Mouse (Mus musculus) neural tube, embryonic 15.5 days (tissue): Measurements from ENCODE around the gene Fam129a. TPM values are rescaled to one million over a fixed set of nuclear protein-coding genes. Genes with fewer than 3 reads are reported as not detected.
"Not testable (repeated sequence)": the region's sequence is repeated elsewhere in the genome, so short reads cannot be mapped to it uniquely, and the experiment has no call there.

Experiments used
- ATAC-seq: fragments of 200-750 bp; cut with Nextera tagmentation; 2 replicates; pipeline ENCODE4 v1.8.0; 2017; ENCODE audit warnings: mild to moderate bottlenecking, moderate TSS enrichment, moderate library complexity; ENCODE audit not compliant: low FRiP score
- H3K27ac ChIP-seq: fragments of 300-500 bp; sonication (generic); replicated peaks from 2 replicates; pipeline ENCODE4 v1.5.1; 2015; ENCODE audit warnings: mild to moderate bottlenecking, inconsistent platforms
- H3K27me3 ChIP-seq: fragments of 300-500 bp; sonication (generic); replicated peaks from 2 replicates; pipeline ENCODE4 v1.6.1; 2015; ENCODE audit warnings: inconsistent platforms
- H3K36me3 ChIP-seq: fragments of 300-500 bp; sonication (generic); 2 replicates; pipeline ENCODE4 v1.6.1; 2015; ENCODE audit warnings: inconsistent platforms
- H3K4me1 ChIP-seq: fragments of 300-500 bp; sonication (generic); 2 replicates; pipeline ENCODE4 v1.6.1; 2015; ENCODE audit warnings: inconsistent platforms
- H3K4me2 ChIP-seq: fragments of 300-500 bp; sonication (generic); 2 replicates; pipeline ENCODE4 v1.6.1; 2015; ENCODE audit warnings: inconsistent platforms, mild to moderate bottlenecking, moderate library complexity
- H3K4me3 ChIP-seq: fragments of 300-500 bp; sonication (generic); replicated peaks from 2 replicates; pipeline ENCODE4 v1.5.1; 2015; ENCODE audit warnings: mild to moderate bottlenecking, inconsistent platforms
- H3K9ac ChIP-seq: fragments of 300-500 bp; sonication (generic); replicated peaks from 2 replicates; pipeline ENCODE4 v1.6.1; 2015; ENCODE audit warnings: mild to moderate bottlenecking, inconsistent platforms
- H3K9me3 ChIP-seq: fragments of 300-500 bp; sonication (generic); replicated peaks from 2 replicates; pipeline ENCODE4 v1.6.1; 2016; ENCODE audit warnings: inconsistent platforms
- WGBS: fragments of 180-500 bp; shearing (Covaris S2); methylation state at CpG from one replicate; pipeline ENCODE4 v1.1.7; 2015; ENCODE audit warnings: mixed read lengths; 5-methylcytosine and 5-hydroxymethylcytosine counted together
- polyA plus RNA-seq: library from polyadenylated mRNA; unstranded; fragments of >200 nt; fragmentation: Nextera tagmentation; extraction: Ambion mirVana; gene quantifications from 2 replicates; pipeline ENCODE4 v1.2.1, GENCODE M21; 2015

Gene Fam129a
- polyA plus RNA-seq, 1 experiment from 2014 or later = 3.6 TPM

DNA sequence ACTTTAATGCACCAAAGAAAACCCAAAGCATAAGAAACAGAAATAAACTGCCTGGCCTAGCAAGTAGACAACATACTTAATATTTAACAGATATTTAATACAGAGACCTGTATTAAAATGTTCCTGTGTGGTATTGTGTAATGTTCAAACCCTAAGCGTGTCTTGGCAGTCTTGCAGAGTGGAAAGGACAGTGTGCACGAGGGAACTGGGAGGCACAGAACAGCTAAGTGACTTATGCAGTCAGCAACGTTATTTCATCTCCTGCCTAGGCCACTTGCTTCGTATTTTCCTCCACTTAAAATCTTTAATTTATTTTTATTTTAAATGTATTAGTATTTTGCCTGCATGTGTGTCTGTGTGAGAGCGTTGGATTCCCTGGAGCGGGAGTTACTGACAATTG is 119.1 kb downstream of the Fam129a start:
- H3K4me1 ChIP-seq = peaks cover 8% of the 10 kb centered on the region
- no peak overlapping the region for H3K4me2 ChIP-seq
- H3K27me3 ChIP-seq = no peaks in the 10 kb centered on the region
- H3K36me3 ChIP-seq = no peaks in the 10 kb centered on the region
- no peak overlapping the region for H3K27ac ChIP-seq
- ATAC-seq = no peak
- no peak overlapping the region for H3K9ac ChIP-seq
- 79% methylated on average over 6 of the region's 6 CpGs for WGBS
- H3K9me3 ChIP-seq = no peaks in the 10 kb centered on the region
- no peak overlapping the region for H3K4me3 ChIP-seq

DNA sequence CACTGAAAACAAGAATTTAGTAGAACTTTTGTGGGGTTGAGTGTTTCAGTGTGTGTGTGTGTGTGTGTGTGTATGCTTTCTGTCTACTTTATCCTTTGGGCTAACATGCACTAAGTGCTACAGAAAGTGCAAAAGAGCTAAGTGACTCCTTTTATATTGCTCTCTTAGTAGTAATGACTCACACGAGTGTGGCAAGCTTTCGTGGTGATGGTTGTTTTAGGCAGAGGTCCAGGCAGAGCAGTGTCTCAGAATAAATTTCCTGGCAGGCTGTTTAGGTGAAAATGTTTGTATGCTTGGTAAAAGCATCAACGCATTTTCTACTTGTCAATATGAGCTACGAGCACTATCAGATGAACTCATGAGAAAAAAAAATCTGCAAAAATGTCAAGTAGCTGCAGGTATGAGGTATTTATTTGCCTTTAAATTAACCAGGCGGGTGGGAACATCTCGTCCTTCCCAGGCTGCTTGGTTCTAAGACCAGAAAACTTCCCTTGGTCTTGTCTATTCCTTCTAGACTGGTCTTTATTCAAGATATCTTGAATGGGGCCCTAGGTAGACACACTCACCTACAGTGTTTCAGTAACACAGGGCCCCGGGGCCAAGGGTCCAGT is 119.7 kb downstream of the Fam129a start:
- no peaks in the 10 kb centered on the region for H3K27me3 ChIP-seq
- ATAC-seq = no peak
- no peak overlapping the region for H3K27ac ChIP-seq
- no peak overlapping the region for H3K9ac ChIP-seq
- no peaks in the 10 kb centered on the region for H3K9me3 ChIP-seq
- WGBS = 78% methylated on average over 7 of the region's 7 CpGs
- peaks cover 4% of the 10 kb centered on the region for H3K4me1 ChIP-seq
- H3K4me2 ChIP-seq = no peak overlapping the region
- no peak overlapping the region for H3K4me3 ChIP-seq
- H3K36me3 ChIP-seq = no peaks in the 10 kb centered on the region

DNA sequence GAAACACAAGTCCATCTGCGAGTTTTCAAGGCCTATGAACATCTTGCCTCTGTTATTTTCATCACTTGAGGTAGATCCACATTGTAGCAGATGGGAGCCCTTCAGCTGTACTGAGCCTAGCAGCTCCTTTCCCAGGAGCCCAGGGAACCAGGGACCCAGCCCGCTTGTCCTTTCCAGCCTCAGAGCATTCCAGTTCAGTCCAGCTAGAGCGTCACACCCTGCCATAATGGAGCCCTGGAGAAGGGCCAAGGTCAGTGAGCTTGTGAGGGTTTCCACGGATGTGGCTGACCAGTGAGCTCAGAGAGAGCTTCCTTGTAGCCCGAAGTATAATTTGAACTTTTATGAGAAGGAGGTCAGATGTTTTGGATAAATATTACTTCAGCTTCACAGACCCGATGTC is 121.9 kb downstream of the Fam129a start:
- not testable (repeated sequence) for H3K4me1 ChIP-seq, H3K27me3 ChIP-seq, H3K4me2 ChIP-seq, ATAC-seq, H3K4me3 ChIP-seq, H3K27ac ChIP-seq, H3K36me3 ChIP-seq, H3K9me3 ChIP-seq, H3K9ac ChIP-seq
- 81% methylated on average over 6 of the region's 6 CpGs for WGBS

DNA sequence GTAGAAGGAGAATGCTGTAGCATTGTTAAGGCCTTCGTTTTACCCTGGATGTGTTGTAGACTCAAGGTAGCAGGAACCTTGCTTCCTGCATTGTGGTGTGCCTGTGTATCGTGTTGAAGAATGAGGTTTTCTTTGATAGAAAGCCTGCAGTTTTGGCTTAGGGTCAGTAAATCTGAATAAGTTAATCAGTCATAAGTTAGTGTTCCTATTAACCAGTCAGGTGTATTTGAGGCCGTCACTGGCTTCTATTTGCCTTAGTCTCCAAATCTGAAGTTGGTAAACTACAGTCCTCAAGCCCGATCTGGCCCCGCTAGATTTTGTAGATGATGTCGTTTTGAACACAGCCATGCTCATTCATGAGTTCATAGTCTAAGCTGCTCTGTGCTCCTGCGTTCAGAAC is 125.8 kb downstream of the Fam129a start:
- H3K9ac ChIP-seq = no peak overlapping the region
- peaks cover 19% of the 10 kb centered on the region for H3K4me1 ChIP-seq
- H3K9me3 ChIP-seq = no peaks in the 10 kb centered on the region
- H3K4me2 ChIP-seq = no peak overlapping the region
- no peaks in the 10 kb centered on the region for H3K36me3 ChIP-seq
- H3K27ac ChIP-seq = no peak overlapping the region
- no peaks in the 10 kb centered on the region for H3K27me3 ChIP-seq
- WGBS = 91% methylated on average over 7 of the region's 7 CpGs
- no peak for ATAC-seq
- no peak overlapping the region for H3K4me3 ChIP-seq

DNA sequence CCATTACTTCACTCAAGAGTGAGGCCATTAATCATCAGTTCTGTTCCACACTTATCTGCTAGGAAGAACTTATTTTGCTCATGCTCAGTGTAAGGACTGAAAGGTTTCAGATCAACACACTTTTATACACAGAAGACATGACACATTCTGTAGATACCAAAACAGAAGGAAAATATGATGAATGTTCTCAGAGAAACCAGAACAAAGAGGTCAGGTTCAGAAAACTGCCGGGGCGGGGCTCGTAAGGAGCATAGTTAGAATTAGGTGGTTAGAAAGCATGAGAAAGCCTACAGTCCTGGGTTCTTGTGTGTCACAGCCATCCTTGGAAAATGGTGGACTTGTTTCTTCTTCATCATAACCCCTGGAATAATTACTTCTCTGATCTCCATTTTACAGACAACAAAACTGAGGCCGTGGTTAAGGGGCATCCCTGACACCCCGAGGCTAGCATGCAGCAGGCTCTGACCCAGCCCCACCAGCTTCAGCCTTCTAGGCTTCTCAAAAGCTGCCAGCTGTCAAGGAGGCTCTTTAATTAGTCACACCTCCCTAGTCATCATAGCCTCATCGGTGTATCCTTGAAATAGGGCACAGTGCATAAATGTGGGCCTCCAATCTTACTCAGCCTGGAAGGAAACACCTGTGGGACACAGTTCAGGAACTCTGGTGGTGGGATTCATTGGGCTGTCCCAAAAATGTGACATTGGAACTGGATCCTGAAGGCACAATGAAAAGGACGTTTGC is 127.1 kb downstream of the Fam129a start:
- no peak overlapping the region for H3K27ac ChIP-seq
- no peak overlapping the region for H3K9ac ChIP-seq
- no peaks in the 10 kb centered on the region for H3K36me3 ChIP-seq
- H3K4me1 ChIP-seq = peaks cover 19% of the 10 kb centered on the region
- H3K4me3 ChIP-seq = no peak overlapping the region
- H3K9me3 ChIP-seq = no peaks in the 10 kb centered on the region
- no peak overlapping the region for H3K4me2 ChIP-seq
- H3K27me3 ChIP-seq = no peaks in the 10 kb centered on the region
- WGBS = 80% methylated on average over 7 of the region's 7 CpGs
- no peak for ATAC-seq

DNA sequence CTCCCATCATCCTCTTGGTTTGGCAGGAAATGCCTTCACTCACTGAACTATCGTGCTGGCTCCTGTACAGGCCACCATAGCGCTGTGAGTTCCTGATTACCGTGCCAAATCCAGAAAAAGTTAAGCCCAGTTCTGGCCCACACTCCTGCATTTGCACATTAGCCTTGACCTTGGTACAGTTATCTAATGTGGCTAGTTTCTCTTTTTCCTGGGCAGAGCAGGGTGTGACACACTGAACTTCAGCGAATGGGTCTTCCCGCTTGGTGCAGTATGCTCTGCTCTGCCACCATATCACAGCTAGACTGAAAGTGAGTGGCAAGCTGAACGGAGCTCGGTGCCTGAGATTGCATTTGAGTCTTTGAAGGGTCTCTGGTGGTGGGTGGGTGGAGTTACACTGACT is 128.4 kb downstream of the Fam129a start:
- WGBS = 72% methylated on average over 7 of the region's 7 CpGs
- H3K27ac ChIP-seq = no peak overlapping the region
- no peak overlapping the region for H3K4me2 ChIP-seq
- H3K36me3 ChIP-seq = no peaks in the 10 kb centered on the region
- H3K9ac ChIP-seq = no peak overlapping the region
- peaks cover 19% of the 10 kb centered on the region for H3K4me1 ChIP-seq
- no peak overlapping the region for H3K4me3 ChIP-seq
- no peaks in the 10 kb centered on the region for H3K9me3 ChIP-seq
- H3K27me3 ChIP-seq = no peaks in the 10 kb centered on the region
- ATAC-seq = no peak

DNA sequence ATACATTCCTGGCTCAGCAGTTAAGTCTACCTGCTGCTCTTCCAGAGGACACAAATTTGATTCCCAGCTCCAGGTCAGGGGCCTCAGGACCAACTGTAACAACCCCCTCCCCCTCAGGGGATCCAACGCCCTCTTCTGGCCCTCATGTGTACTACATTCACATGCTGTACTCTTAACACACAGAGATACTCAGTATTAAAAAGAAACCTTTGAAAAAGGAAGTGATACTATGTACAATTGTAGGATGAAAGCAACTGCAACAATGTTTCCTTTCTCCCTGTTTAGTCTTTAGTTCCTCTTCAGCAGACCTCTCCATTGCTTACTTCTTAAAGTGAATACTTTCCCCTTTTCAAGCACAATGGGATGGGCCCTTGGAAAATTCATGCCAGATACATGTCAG is 131.8 kb downstream of the Fam129a start:
- H3K4me3 ChIP-seq = no peak overlapping the region
- peaks cover 23% of the 10 kb centered on the region for H3K4me1 ChIP-seq
- H3K9me3 ChIP-seq = no peaks in the 10 kb centered on the region
- H3K36me3 ChIP-seq = no peaks in the 10 kb centered on the region
- 39% methylated on average over 1 of the region's 1 CpGs for WGBS
- H3K27ac ChIP-seq = no peak overlapping the region
- H3K27me3 ChIP-seq = no peaks in the 10 kb centered on the region
- H3K4me2 ChIP-seq = no peak overlapping the region
- no peak overlapping the region for H3K9ac ChIP-seq
- ATAC-seq = no peak

DNA sequence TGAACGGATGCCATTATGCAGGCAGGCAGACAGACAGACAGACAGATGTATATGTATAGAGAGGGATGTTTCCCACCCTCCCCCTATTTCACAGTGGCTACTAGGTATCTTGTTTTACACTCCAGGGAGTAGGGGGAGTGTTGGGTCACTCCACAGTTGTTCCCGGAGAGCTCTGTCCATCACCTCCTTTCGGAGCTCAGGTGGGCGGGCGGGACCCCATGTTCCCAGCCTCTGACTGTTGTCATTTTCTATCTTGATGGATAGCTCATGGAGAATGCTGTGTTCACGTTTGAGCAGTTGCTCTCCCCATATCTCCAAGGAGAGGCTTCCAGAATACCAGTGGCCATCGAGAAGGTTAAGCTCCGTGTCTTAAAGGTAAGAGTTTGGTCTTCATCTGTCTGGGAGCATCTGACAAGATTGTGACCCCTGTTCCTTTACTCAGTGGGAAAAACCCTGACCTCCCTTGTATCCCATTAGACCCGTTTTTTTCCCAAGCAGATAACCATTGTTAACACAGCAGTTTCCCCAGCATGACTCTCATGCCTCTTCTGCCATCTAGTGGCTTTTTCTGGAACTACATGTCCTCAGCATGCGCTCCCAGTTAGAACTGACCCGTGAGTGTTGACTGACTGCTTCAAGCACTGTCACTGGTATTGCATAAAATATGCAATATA is 134.9 kb downstream of the Fam129a start:
- Histone ChIP-seq H3K9me3 (no peaks in the 10 kb centered on the region), H3K27me3 (no peaks in the 10 kb centered on the region), H3K9ac (no peak overlapping the region), H3K36me3 (no peaks in the 10 kb centered on the region), H3K4me1 (peaks cover 15% of the 10 kb centered on the region), H3K27ac (no peak overlapping the region), H3K4me2 (peak overlapping the region; percentile 17; the same call in 1 of the 2 replicates), H3K4me3 (no peak overlapping the region)
- ATAC-seq = peak; percentile 77
- 38% methylated on average over 11 of the region's 11 CpGs for WGBS

DNA sequence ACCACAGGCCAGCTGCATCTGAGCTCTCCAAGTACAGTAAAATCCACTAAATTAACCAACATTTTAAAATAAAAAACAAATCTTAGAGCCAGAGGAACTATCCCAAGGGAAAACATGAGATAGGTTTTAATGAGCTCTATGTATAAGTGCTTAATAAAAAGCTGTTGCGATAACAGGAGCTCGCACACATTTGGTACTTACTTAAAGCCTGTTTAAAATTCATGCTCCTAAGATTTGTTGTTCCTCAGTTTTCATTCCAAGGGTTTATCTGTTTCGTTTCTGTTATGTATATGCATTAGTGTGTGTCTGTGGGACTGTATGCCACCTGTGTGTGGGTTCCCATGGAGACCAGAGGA is 135.4 kb downstream of the Fam129a start:
- WGBS = 70% methylated on average over 3 of the region's 3 CpGs
- no peak overlapping the region for H3K4me2 ChIP-seq
- no peaks in the 10 kb centered on the region for H3K36me3 ChIP-seq
- ATAC-seq = no peak
- H3K9ac ChIP-seq = no peak overlapping the region
- no peak overlapping the region for H3K4me3 ChIP-seq
- H3K27ac ChIP-seq = no peak overlapping the region
- H3K4me1 ChIP-seq = peaks cover 10% of the 10 kb centered on the region
- no peaks in the 10 kb centered on the region for H3K9me3 ChIP-seq
- H3K27me3 ChIP-seq = no peaks in the 10 kb centered on the region

DNA sequence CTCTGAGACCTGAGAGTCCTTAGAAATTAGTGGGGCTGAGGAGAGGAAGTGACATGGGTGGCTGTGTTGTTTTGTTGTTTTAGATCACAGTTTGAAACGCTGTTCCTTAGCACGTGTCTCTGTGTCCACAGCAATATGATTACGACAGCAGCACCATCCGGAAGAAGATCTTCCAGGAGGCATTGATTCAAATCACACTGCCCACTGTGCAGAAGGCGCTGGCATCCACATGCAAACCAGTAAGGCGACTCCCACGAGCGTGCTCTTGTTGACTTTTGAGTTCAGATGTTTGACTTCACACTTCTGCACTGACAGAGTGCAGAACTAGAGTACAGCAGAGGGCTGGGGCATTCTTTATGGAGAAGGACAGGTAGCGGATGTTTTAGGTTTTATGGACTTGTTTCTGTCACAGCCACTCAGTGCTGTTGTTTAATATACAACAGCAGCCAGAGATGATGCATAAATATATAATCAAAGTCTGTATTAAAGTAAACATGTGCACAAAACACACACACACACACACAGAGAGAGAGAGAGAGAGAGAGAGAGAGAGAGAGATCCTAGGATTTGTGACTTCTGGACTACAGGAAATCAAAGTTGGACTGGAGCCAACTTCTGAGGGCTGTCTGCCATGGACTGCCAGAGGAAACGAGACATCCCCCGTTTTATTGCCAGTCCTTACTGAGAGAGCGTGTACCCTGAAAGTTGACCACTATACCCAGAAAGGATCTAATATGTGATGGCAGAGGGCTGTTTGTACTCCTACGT is 138.2 kb downstream of the Fam129a start:
- H3K27ac ChIP-seq = no peak overlapping the region
- H3K4me2 ChIP-seq = no peak overlapping the region
- peaks cover 8% of the 10 kb centered on the region; the same call in 1 of the 2 replicates for H3K4me1 ChIP-seq
- no peak for ATAC-seq
- no peak overlapping the region for H3K9ac ChIP-seq
- H3K9me3 ChIP-seq = no peaks in the 10 kb centered on the region
- no peaks in the 10 kb centered on the region for H3K27me3 ChIP-seq
- no peaks in the 10 kb centered on the region for H3K36me3 ChIP-seq
- H3K4me3 ChIP-seq = no peak overlapping the region
- 61% methylated on average over 13 of the region's 13 CpGs for WGBS

DNA sequence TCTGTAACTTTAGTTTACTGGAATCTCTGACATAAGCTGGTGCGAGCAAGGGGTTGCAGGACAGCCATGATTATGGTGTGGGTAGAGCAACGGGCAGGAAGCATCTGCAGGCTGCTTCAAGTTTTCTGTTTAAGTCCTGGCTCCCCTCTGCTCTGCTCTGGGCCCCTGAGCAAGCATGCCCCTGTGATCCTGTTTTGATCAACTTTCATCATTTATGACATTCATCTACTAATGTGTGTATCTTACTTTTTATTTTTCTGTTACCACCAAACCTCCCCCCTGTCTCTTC is 138.7 kb downstream of the Fam129a start:
- Histone ChIP-seq H3K4me3 (no peak overlapping the region), H3K9me3 (no peaks in the 10 kb centered on the region), H3K27me3 (no peaks in the 10 kb centered on the region), H3K36me3 (no peaks in the 10 kb centered on the region), H3K9ac (no peak overlapping the region), H3K27ac (no peak overlapping the region), H3K4me2 (no peak overlapping the region), H3K4me1 (peaks cover 8% of the 10 kb centered on the region; the same call in 1 of the 2 replicates)
- 64% methylated on average over 2 of the region's 2 CpGs for WGBS
- no peak for ATAC-seq
